Mouse (Mus musculus): ENCODE data around the gene Tmtc1.

Gene Tmtc1

DNA sequence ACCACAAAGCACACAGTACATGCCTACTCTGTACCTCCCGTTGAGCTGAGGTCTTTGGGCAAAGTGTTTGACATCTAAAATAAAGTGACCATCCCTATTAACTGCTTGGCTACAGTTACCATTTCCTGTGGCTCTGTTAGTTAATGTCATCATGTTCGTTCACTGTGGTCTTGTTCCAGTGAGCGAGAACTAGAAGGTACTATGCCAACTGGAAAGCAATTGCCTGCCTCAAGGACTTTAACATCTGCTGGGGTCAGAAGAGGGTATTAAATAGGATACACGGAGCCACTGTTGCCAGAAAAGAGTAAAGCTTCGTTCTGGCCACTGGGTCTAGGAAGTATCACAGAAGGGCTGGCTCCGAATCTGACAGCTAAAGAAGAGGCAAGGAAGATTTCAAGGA is 23.8 kb downstream of the Tmtc1 start:
- DNase-seq (ENCODE audit: low read depth, low spot score): peak; percentile 78

DNA sequence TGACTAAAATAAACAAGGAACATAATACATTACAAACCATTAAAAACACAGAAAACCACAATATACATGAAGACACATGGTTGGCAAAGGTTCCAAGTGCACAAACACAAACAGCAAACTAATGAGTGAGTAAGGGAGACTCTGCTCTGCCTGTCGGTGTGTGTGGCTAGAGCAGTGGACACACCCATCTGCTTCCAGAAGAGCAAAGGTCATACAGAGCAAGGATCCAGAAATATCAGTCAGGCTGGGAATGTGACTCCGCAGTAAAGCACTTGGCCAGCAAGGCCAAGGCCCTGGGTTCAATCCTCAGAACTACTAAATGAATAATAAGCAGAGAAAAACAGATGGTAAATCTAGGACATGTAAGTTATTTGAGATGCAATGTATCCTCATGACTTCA is 27.6 kb downstream of the Tmtc1 start:
- no peak for DNase-seq (ENCODE audit: low read depth, low spot score)

DNA sequence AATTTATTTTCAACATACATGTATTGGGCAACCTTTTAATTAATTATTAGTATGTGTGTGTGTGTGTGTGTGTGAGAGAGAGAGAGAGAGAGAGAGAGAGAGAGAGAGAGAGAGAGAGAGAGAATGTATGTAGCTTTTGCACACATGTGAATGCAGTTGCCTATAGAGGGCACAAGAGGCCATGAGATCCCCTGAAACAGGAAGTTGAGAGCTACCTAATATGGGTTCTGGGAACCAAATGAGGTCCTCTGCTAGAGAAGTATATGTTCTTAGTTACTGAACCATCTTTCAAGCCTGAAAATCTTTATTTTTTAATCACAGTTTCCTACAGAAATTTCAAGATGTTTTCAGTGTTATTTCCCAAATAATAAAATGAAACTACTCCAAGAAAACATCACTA is 30.6 kb downstream of the Tmtc1 start:
- no peak for DNase-seq (ENCODE audit: low read depth, low spot score)

DNA sequence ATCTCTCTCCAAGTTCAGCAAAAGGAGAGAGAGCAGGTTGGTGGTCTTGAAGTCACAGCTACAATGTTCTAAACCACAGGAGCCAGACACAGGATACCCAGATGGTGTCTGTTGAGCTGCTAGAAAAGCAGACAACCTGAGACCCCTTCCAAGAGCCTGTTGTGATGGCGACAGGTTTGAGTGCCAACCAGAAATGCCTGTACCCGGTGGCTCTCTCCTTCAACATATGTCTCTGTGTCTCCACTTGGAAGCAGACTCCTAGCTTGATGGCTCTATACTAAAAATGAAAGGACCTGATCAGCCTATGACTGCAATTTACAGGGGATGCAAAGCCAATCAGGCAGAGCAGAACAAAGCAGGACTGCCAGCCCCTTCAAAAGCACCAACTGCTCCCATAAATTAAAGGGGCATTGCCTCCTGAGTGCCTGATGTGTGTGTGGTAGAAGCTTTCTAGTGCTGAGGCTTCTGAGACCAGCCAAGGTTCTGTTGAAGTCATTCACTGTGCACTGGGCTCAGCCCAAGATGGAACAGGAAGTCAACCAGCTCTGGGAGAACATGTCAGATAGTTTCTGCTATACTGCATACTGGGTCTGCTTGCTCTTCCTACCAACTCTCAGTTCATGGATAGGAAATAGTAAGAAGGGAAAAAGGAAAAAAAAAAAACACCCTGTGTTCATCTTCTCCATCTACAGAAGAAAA is 37.2 kb downstream of the Tmtc1 start:
- no peak for DNase-seq (ENCODE audit: low read depth, low spot score)

DNA sequence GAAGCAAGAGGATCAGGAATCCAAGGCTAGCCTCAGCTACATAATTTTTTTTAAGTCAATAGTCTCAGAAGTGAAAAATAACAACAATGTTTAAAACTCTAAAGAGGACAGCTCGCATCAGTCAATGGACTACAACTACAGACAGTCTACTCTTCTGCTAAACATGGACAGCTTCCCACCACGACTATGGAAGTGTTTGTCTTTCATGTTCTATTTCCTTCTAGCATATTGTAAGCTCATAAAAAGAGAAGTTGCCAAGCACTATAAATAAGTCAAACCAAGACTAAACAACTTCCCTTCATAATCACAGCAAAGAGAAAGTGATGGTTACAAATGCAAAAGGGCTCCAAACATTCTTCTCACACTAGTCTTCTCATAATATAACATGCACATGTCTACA is 38.6 kb downstream of the Tmtc1 start:
- DNase-seq (ENCODE audit: low read depth, low spot score): no peak

DNA sequence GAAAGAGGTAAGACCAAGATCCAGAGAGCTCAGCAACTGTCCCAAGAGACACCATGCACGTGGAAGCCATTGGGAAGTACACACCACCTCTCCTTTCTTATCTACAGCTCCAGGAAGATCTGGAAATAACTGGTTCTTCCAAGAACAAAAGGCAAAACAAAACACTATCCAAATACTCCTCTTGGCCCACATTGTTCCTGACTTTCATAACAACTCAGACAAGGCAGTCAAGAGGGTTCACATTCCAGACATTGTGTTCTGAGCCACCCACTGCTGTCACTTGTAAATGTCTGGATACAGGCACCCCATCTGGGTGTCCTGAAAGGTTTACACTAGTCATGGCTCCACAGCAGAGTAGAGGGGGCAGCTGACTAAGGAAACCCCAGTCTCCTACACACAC is 39.7 kb downstream of the Tmtc1 start:
- peak; percentile 64 for DNase-seq (ENCODE audit: low read depth, low spot score)

DNA sequence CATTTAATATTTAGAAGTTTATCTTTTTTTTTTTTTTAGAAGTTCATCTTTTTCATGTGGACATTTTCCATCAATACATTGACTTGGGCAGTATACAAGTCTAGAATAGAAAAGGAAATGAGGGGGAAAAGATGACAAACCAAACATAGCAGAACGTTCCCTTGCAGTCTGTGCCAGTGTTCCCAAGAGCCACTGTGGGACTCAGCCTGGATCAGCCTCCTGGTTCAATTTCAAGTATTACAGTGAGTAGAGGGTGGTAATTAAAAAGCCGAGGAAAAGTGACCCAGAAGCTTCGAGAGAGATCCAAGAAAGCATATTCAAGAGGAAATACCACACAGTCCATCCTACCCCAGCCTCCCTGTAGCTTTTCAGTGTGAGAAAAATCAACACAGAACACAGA is 40.4 kb downstream of the Tmtc1 start:
- no peak for DNase-seq (ENCODE audit: low read depth, low spot score)

DNA sequence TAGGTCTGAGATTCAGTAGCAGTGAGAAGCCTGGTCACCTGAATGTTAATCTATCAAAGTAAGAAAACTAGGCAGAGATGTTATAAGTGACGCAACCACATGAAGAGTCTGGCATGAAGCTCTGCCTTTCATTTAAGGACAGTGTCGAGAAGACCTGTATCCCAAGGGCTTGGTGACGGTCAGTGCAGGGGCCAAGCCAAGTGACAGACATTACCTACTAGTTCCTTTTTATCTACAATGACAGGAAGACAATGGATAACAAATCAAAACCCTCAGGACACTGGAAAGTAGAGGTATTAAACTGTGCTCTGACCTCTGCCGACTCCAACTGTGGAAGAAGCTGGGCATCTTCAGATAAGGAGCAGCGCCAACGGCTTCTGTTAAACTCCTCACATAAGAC is 43.2 kb downstream of the Tmtc1 start:
- no peak for DNase-seq (ENCODE audit: low read depth, low spot score)

DNA sequence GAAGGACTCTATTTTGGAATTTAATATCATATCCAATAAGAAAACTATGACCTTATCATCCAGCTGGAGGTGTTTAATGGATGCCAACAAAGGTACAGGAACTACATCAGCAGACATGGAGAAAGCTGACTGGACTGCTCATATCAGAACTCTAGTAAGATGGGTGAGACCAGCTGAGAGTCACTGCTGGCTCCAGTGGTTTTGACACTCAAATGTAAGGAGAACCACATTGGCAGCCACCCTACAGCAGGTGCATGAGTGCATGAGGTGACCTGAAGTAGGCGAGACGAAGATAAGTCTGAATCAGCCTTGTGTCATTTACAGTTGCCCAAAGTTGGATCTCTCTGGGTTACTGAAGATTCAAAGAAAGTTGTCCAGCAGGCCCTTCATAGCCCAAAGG is 44.6 kb downstream of the Tmtc1 start:
- DNase-seq (ENCODE audit: low read depth, low spot score): peak; percentile 68

DNA sequence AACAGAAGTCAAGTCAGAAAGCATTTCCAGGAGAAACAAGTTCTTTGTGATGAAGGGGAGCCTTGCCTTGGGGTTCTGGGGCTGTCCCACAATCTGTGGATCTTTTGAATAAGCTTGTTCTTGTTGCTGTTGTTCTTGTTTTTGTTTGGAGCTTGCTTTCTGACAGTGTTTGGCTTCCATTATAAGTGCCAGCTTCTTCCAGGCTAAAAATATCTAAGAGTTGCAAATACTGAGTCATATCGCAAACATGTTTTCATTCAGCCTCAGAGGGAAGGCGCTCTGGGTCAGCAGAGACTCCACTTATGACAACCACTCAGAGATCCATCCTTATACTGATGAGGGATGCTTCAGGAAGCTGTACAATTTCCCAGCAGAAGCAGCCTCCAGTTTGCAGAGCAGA is 45.3 kb downstream of the Tmtc1 start:
- no peak for DNase-seq (ENCODE audit: low read depth, low spot score)

DNA sequence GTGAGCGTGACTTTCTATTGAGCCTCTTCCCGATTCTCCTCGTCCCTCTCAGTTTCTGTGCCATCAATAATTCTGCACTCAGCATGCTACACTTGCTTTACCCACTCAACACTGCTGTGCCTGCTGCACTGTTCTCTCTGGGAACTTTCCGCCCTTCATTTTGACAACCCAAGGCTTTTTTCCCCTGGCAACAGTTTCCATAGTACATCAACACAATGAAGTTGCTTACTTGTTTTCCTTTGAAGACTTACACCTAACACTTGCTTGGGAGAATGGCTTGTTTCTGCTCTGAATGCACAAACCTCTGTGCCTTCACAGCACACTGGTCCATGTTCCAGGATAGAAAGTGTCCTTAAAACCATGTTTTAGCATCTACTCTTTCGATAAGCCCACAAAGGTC is 46.9 kb downstream of the Tmtc1 start:
- DNase-seq (ENCODE audit: low read depth, low spot score): no peak

DNA sequence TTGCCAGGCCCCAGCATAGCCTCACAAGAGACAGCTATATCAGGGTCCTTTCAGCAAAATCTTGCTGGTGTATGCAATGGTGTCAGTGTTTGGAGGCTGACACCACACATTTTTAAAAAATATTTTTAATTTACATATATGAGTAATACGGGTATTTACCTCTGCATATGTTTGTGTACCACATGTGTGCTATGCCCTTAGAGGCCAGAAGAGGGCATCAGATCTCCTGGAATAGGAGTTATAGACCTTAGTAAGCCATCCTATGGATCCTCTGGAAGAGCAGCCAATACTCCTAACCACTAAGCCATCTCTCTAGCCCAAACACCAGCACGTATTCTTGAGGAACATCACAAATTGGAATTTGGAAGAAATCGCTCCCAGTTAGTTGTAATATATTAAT is 48.9 kb downstream of the Tmtc1 start:
- DNase-seq (ENCODE audit: low read depth, low spot score): no peak

DNA sequence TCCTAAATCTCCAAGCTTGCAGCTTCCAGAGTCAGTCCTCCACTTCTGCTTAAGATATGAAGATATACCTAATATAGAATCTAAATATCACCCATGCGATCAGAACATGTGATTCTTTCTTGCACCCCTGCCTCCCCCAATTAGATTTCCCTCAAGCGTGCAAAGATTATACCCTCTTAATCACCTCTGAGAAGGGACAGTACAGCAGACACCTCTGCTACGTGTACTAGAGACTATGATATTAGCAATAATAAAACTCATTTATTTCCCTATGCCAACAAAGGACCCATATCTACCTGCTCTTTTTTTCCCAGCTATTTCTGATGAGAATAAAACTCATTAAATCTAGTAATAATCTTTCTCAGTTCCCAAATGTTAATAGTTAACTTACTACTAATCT is 49.9 kb downstream of the Tmtc1 start:
- DNase-seq (ENCODE audit: low read depth, low spot score): no peak

DNA sequence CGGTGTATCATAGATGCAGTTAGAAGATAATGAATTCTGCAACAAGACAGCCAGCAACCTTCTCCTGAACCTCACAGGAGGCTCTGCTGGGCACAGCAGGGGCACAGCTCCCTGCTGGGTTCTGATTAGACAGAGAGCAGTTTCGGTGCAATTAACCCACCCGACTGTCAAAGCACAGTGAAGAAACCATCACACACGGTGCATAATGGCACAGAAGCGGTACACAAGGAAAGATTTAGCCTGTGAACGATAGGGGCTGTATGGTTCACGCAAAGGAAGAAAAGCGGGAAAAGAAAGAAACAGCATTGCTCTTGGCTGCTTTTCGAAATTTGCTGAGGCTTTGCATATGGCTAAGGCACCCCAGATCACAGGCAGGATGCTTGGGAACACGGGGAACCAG is 52.0 kb downstream of the Tmtc1 start:
- no peak for DNase-seq (ENCODE audit: low read depth, low spot score)

DNA sequence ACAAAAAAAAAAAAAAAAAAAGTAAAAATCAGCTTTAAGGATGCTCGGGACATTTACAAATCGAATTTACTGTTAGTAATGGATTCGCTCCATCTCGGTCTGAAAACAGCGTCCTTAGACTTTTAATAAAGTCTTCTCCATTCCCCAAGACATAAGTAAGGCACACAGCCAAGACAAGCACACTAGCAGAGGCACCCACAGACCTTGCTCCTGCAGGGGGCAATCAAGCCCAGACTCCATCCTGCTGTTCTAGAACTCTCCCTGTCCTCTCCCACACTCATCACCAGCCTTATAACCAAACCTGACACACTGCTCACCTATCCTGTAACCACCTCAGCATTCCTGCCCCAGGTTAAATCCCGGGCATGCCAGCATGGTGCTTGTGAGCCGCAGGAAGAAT is 52.9 kb downstream of the Tmtc1 start:
- no peak for DNase-seq (ENCODE audit: low read depth, low spot score)

DNA sequence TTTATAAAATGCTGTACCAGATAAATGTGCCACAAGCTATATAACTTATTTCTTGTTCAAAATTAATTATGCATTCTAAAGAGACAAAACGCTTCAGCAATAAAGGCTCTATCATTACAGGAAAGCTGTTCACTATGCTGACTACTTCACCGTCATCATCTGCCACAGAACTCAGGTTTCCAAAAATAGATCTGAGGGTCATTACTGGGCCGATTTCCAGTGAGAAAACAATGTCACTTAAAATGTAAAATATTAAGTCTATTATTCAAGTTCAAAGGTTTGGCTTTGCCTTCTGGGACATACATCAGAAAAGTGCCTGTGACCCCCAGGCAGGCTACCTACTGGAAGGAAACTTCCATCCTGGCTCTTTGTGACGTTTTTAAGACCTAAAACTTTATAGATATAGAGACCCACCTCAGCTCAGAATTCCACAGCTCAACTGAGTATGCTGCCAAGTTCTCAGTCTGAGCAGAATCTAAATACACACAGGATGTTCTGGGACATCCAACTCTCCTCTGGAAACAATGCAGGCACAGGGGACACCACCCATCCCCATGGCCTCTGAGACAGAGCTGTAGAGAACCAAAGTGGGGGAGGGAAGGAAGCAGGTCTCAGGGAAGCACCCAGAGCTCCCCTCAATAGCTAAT is 53.4 kb downstream of the Tmtc1 start:
- DNase-seq (ENCODE audit: low read depth, low spot score): no peak

DNA sequence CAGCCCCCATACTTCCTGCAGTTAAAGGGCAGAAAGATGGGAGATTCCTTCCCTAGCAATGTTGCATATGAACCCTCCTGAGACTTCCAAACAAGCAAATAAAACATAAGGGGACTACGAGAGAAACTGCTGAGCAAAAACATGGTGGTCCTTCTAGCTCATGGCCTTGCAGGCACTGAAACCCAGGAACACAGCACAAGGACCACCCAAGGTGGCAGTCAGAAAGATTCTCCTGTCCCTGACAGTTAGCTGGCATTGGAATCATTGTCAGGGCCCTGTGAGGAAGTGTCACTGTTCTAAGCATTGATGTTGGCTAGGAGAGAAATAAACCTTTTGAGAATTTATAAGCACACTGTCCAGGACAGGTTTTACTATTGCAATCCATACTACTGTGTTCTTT is 56.2 kb downstream of the Tmtc1 start:
- no peak for DNase-seq (ENCODE audit: low read depth, low spot score)

DNA sequence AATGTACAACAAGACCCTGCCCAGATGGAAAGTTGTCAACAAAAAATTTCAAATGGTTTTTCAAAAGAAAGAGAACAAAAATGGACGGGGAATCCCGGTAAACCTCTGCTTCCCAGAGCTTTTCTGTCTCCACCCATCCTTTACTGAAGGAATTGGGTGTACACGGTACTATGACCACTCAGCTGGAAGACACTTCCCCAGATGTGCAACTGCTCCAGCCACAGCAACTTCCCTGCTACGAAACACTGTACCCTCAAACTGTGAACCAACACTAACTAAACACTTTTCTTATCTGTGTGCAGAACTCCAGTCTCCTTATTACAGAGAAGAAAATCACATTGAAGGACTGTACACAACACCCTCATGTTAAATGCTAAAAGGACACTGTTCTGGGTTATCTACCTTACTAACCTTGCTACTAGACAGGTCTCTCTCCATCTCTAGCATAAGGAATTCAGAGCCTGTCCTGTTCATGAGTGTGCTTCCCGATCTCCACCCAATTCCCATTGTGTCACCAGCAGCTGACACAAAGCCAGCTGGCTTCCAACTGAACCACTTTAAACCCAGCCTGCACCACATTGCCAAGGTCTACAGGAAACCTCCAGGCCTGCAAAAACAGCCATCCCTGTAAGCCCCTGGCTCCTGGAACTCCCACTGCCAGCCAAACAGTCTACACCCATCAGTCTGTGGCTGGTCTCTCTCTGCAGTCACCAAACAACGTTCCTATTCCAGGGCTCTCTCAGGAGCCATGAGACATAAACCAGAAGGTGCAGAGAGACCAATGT is 59.9 kb downstream of the Tmtc1 start:
- peak; percentile 63 for DNase-seq (ENCODE audit: low read depth, low spot score)

DNA sequence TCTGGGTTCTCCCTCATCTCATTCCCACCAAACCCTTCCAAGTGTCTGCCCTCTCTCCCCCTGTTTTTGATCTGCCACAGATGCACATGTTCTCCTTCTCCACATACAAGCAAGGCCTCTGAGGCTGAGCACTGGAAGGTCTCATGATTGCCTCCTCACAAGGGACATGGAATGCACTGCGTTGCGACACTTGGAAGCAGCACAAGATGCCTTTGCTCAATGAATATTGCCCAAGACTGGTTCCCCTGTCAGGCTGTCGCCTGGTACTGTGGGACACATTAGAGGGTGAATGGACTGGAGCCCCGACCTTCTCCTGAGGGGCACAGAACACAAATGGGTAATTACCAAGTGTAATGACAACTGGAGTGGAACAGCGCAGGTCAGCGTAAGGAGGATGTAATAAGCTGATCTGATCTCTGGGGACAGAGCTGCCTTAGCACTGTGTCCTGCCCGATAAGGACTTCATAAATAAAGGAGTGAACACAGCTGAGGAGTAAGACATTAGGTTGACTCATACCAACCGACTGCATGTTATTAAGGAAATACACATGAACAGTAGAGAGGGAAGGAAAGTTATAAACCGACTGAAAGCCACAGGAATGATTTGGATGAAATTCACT is 62.9 kb downstream of the Tmtc1 start:
- peak; percentile 47 for DNase-seq (ENCODE audit: low read depth, low spot score)

DNA sequence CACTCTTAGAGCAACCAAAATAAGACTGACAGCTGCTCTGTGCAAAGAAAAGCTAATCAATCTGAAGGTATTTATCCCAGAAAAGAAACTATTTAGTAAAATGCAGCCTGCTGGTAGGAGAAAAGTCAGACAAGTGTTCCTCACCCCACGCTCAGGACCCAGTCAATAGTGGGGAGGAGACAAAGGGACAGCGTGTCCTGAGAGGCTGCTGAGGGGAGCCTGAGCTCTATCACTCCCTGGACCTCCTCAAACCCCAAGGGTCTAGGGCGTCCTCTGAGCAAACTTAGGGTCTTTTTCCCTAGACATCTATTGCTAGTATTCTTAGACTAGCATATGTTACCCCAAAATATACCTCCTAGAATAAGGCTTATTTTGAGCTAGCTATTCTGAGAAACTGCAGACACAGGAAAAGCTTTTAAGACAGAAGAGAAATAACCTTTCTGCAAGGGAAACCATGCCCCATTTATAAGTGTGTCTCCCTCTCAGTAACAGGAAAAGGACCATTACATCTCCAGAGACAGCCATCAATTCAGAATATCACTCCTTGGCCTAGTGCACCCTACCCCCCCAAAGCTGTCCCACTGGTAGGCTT is 68.5 kb downstream of the Tmtc1 start:
- no peak for DNase-seq (ENCODE audit: low read depth, low spot score)

DNA sequence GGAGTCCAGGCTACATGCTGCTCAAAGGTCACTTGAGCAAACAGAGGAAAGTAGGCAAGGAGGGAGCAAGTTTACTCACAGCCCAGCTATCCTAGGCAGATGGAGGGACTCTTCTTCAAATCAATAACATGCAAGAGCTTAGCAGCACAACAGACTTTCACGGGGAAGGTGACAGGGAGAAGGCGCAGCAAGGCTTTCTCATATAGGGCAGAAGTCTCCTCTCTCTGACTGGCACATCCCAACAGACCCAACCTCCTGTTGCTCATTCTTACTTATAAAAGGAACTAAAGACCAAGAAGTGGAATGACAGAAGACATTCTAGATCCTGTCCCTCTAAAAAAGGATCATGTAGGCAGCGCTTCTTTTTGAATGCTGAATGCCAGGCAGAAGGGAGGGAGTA is 69.2 kb downstream of the Tmtc1 start:
- DNase-seq (ENCODE audit: low read depth, low spot score): no peak

DNA sequence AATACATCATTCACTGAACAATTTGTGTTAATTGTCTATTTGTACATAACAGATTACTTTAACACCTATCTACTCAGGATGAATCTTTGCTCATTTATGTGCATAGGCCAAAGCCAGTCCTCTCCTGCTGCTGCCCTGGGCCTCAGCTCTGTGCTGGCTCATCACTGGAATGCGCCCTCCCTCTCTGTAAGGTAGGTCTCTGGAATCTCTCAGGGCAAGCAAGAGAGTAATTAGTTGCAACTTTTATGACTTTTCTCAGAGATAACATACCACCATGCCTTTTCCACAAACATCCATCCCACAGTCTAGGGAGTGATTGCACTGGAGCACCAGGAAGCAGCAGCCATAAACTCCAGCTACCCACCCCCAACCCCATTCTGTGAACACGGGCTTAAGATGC is 70.7 kb downstream of the Tmtc1 start:
- no peak for DNase-seq (ENCODE audit: low read depth, low spot score)
